Mouse (Mus musculus) lung, adult 2 months (tissue): ENCODE measurements around the gene Mast4. TPM values are rescaled to one million over a fixed set of nuclear protein-coding genes. Genes with fewer than 3 reads are reported as not detected.
"Not testable (repeated sequence)": the region's sequence is repeated elsewhere in the genome, so short reads cannot be mapped to it uniquely, and the experiment has no call there.

Experiments
- DNase-seq: peaks from one replicate; pipeline ENCODE4 v3.0.0; 2022
- H3K4me1 ChIP-seq: fragments of 200-500 bp; 2 replicates; pipeline ENCODE4 v1.6.1; 2011; ENCODE audit warnings: low read length; ENCODE audit not compliant: control insufficient read depth, insufficient read depth
- H3K4me3 ChIP-seq: fragments of 200-500 bp; replicated peaks from 2 replicates; pipeline ENCODE3; 2011; ENCODE audit warnings: low read depth, mild to moderate bottlenecking, control low read depth, low read length; ENCODE audit errors: extremely low read depth
- CTCF ChIP-seq: fragments of 200-500 bp; IDR thresholded peaks from 2 replicates; pipeline ENCODE4 v1.5.1; 2011; ENCODE audit warnings: mild to moderate bottlenecking, low read length, control low read depth; ENCODE audit not compliant: insufficient read depth
- POLR2A ChIP-seq: fragments of 200-500 bp; IDR thresholded peaks from 2 replicates; pipeline ENCODE4 v1.6.1; 2011; ENCODE audit warnings: low read depth, mild to moderate bottlenecking, control low read depth, low read length, borderline replicate concordance; ENCODE audit errors: extremely low read depth
- WGBS: fragments of 180-500 bp; shearing (Covaris S2); methylation state at CpG from one replicate; pipeline ENCODE4 v1.1.7; 2018; 5-methylcytosine and 5-hydroxymethylcytosine counted together
- polyA plus RNA-seq: library from polyadenylated mRNA; depleted of rRNA; stranded (reverse); fragments of >200 nt; gene quantifications from 2 replicates; pipeline ENCODE4 v1.2.3, GENCODE M21; 2012

Mast4 gene
- polyA plus RNA-seq, 1 experiment = 14.9 TPM

GRCm38 (mm10) chr13:102746803-102747561, 587.3 kb downstream of the Mast4 start:
- no peak for DNase-seq

GRCm38 (mm10) chr13:102745626-102746342, 588.5 kb downstream of the Mast4 start:
- no peak for DNase-seq
- 81% methylated on average over 9 of the region's 9 CpGs for WGBS
- H3K4me1 ChIP-seq = 0 out of 2 replicates have a peak, but pooled peaks cover 2% of the 10 kb centered on the region
- TF ChIP-seq POLR2A = no peak
- no peak for TF ChIP-seq CTCF
- H3K4me3 ChIP-seq = no peak overlapping the region

More at GRCm38 (mm10) chr13:102746803-102747561, 587.3 kb downstream of the Mast4 start:
- H3K4me1 ChIP-seq = peaks cover 2% of the 10 kb centered on the region; the same call in 1 of the 2 replicates
- 65% methylated on average over 17 of the region's 17 CpGs for WGBS
- H3K4me3 ChIP-seq = no peak overlapping the region
- TF ChIP-seq CTCF (no peak), POLR2A (no peak)

- Histone ChIP-seq H3K4me3 (no peak overlapping the region), H3K4me1 (0 out of 2 replicates have a peak, but pooled peaks cover 2% of the 10 kb centered on the region)
- no peak for TF ChIP-seq POLR2A
- DNase-seq = no peak
- 86% methylated on average over 3 of the region's 3 CpGs for WGBS
These were observed 589.1 kb downstream of the Mast4 start for GRCm38 (mm10) chr13:102745270-102745600.

- WGBS = 70% methylated on average over 9 of the region's 9 CpGs
- no peak overlapping the region for H3K4me3 ChIP-seq
- peak; percentile 34 for DNase-seq
- peak; percentile 83 for TF ChIP-seq CTCF
- TF ChIP-seq POLR2A = no peak
- H3K4me1 ChIP-seq = 0 out of 2 replicates have a peak, but pooled peaks cover 2% of the 10 kb centered on the region
These were observed 589.6 kb downstream of the Mast4 start for GRCm38 (mm10) chr13:102744481-102745269.

GRCm38 (mm10) chr13:102739720-102740535, 594.4 kb downstream of the Mast4 start:
- Histone ChIP-seq H3K4me3 (no peak overlapping the region), H3K4me1 (no peaks in the 10 kb centered on the region)
- no peak for DNase-seq
- TF ChIP-seq CTCF = no peak
- no peak for TF ChIP-seq POLR2A
- WGBS = 88% methylated on average over 13 of the region's 13 CpGs

GRCm38 (mm10) chr13:102737811-102738210, 596.5 kb downstream of the Mast4 start:
- TF ChIP-seq CTCF (no peak), POLR2A (no peak)
- no peak overlapping the region for H3K4me3 ChIP-seq
- H3K4me1 ChIP-seq = no peaks in the 10 kb centered on the region
- 89% methylated on average over 7 of the region's 7 CpGs for WGBS
- no peak for DNase-seq

- Histone ChIP-seq H3K4me1 (peaks cover 2% of the 10 kb centered on the region; the same call in 1 of the 2 replicates), H3K4me3 (no peak overlapping the region)
- WGBS = 70% methylated on average over 2 of the region's 2 CpGs
- no peak for TF ChIP-seq CTCF
- TF ChIP-seq POLR2A = no peak
- DNase-seq = no peak
These were observed 601.2 kb downstream of the Mast4 start for GRCm38 (mm10) chr13:102733063-102733462.

- not testable (repeated sequence) for H3K4me3 ChIP-seq, DNase-seq, H3K4me1 ChIP-seq
- WGBS = 74% methylated on average over 7 of the region's 7 CpGs
These were observed 605.3 kb downstream of the Mast4 start for GRCm38 (mm10) chr13:102728951-102729350.

- peaks cover 2% of the 10 kb centered on the region; the same call in 1 of the 2 replicates for H3K4me1 ChIP-seq
- WGBS = 51% methylated on average over 3 of the region's 3 CpGs
- no peak for DNase-seq
- TF ChIP-seq POLR2A = no peak
- TF ChIP-seq CTCF = no peak
- no peak overlapping the region for H3K4me3 ChIP-seq
These were observed 606.3 kb downstream of the Mast4 start for GRCm38 (mm10) chr13:102728035-102728434.
